Mouse (Mus musculus) heart, adult 2 months (tissue): ENCODE data around the gene Smg5.

ENCODE experiments used
- CTCF ChIP-seq: fragments of 200-600 bp; IDR thresholded peaks from 2 replicates; pipeline ENCODE4 v1.8.1; 2022; ENCODE audit warnings: antibody characterized with exemption, mild to moderate bottlenecking, moderate library complexity
- EP300 ChIP-seq: fragments of 200-500 bp; IDR thresholded peaks from 2 replicates; pipeline ENCODE4 v1.6.1; 2011; ENCODE audit warnings: low read depth, low read length, control low read depth; ENCODE audit not compliant: insufficient read depth
- POLR2A ChIP-seq: fragments of 200-500 bp; IDR thresholded peaks from 2 replicates; pipeline ENCODE4 v1.6.1; 2011; ENCODE audit warnings: mild to moderate bottlenecking, low read depth, low read length, control low read depth; ENCODE audit not compliant: insufficient read depth

DNA sequence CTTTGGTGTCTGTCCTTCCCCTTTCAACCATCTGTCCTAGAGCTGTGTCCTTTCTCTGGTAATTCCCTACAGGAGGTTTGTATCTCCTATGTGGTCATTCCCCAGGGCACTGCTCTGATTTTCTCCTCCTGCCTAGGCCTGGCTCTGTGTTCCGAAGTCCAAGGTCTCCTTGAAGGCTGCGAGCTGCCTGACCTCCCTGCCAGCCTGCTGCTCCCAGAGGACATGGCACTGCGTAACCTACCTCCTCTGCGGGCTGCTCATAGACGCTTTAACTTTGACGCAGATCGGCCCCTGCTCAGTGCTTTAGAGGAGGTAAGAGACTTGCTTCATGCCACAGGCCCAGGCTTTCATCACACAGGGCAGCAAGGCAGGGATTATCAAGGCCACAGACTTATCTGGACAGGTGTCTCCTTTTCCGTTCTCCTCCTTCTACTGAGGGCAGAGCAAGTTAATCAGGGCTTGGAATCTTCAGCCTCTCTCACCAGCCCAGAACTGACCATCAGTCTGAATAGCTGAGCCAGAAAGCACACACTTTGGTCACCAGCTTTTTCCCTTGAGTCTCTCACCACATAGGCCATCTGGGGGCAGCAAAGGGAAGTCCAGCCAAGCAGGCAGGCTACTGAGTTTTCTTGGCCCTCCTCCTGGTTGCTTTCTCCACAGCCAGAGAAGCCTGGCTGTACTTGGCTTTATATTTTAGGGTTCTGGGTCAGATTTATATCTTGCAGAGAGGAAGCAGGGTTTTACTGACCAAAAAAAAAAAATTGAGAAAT lies 18.5 kb downstream of the Smg5 start:
- TF ChIP-seq CTCF (peak; percentile 23), EP300 (no peak), POLR2A (no peak)
